Mouse (Mus musculus) ovary, adult 2 months (tissue): ENCODE measurements around the gene Zfp976. TPM values are rescaled to one million over a fixed set of nuclear protein-coding genes. Genes with fewer than 3 reads are reported as not detected.

Experiments used
- polyA plus RNA-seq: library from polyadenylated mRNA; depleted of rRNA; stranded (reverse); fragments of >200 nt; gene quantifications from 2 replicates; pipeline ENCODE4 v1.2.3, GENCODE M21; 2012; rRNA removed

Zfp976 gene
- polyA plus RNA-seq, result 0.25 and 0.32 TPM in 2 replicates

GRCm38 (mm10) chr7:42642152-42643115 is at the start of gene Zfp976:
Zfp976 (minus strand) TSS chr7:42642588.

GRCm38 (mm10) chr7:42592413-42592812 is 50.0 kb downstream of the Zfp976 start, which contains the start of gene Zfp977:
Zfp977 (minus strand) TSS chr7:42592547.

DNA sequence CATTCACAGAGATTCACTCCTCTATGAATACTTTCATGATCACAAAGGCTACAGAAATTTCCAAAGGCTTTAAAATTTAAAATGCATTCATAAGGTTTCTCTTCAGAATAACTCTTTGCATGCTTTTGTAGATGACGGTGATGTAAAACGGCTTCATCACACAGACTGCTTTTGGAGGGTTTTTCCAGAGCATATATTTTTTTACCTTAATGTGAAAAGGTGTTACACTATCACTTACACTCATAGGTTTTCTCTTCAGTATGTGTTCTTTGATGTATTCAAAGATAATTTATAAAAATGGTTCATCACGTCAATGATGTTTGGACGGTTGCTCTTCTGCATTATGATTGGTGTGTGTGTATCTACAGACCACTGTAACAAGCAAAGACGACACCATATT is 63.9 kb downstream of the Zfp976 start, which contains the start of gene Gm21028:
Gene Gm21028 (minus strand): TSS at position 101 of the 400 bp plus-strand sequence.

Other genes with a start within 250 kb of the Zfp976 start
- not detected in 2 replicates for gene 4933421I07Rik, start 194.5 kb downstream of the Zfp976 start, polyA plus RNA-seq
- 3.7 and 7.3 TPM in 2 replicates for gene Zfp141, start 136.8 kb downstream of the Zfp976 start, polyA plus RNA-seq
- not detected in 2 replicates for gene Gm21028, start 64.0 kb downstream of the Zfp976 start, polyA plus RNA-seq
- gene Zfp977, start 50.0 kb downstream of the Zfp976 start, polyA plus RNA-seq, result not detected in 2 replicates
- 0.25 and 0.31 TPM in 2 replicates for gene Zfp975, start 50.2 kb upstream of the Zfp976 start, polyA plus RNA-seq
- gene Gm17067, start 84.4 kb upstream of the Zfp976 start, polyA plus RNA-seq, result not detected in 2 replicates
- gene Vmn2r62, start 150.9 kb upstream of the Zfp976 start, polyA plus RNA-seq, result not detected in 2 replicates
- gene Gm2381, start 224.6 kb upstream of the Zfp976 start, polyA plus RNA-seq, result not detected in 2 replicates